ENCODE assay signal across 12 mouse cellular contexts in genomic region chr9:57419521-57420267, GRCm38 (mm10). TPM values are rescaled to one million over a fixed set of nuclear protein-coding genes. Genes with fewer than 3 reads are reported as not detected.
A peak's percentile ranks its signal among the peaks of the same experiment; 100 is the strongest.
DNase-seq lines count a peak whose midpoint lies in the region; ATAC-seq and TF ChIP-seq lines count a peak whose summit lies in the region.
"Had no signal": no experiment of that assay in that cellular context is flagged by ENCODE, and none has a peak within 500 bp of the region (broad histone marks: within the 10 kb centered on the region; RNA-seq: fewer than 3 reads in every experiment).

No protein-coding gene starts in this region.

- peaks cover 27% of the 10 kb centered on the region for H3K4me1 ChIP-seq in lung, embryonic 14.5 days (ENCODE audit: insufficient read depth)
- peaks cover 20% of the 10 kb centered on the region for H3K4me1 ChIP-seq in embryonic facial prominence, embryonic 14.5 days (ENCODE audit: control insufficient read depth, insufficient read depth, low read length)
- H3K4me1 ChIP-seq in limb, embryonic 15.5 days = peaks cover 26% of the 10 kb centered on the region

- intact Hi-C loops in heart, postnatal 10 days (cut with DNase I) = loop anchor here (5.0 kb wide), 1 partner anchor 32 kb away; no protein-coding TSS in a partner anchor

- ATAC-seq in lung, embryonic 14.5 days (ENCODE audit: insufficient read depth) = no peak
- no peak for ATAC-seq in embryonic facial prominence, embryonic 14.5 days (ENCODE audit: low read depth)
- no peak for ATAC-seq in limb, embryonic 15.5 days (ENCODE audit: insufficient number of reproducible peaks, low FRiP score, low TSS enrichment, low read depth)
- ATAC-seq: forebrain, embryonic 14.5 days had no signal

- 71% methylated on average over 16 of the region's 16 CpGs for WGBS in lung, embryonic 14.5 days
- WGBS in embryonic facial prominence, embryonic 14.5 days = 80% methylated on average over 16 of the region's 16 CpGs
- 77% methylated on average over 16 of the region's 16 CpGs for WGBS in limb, embryonic 15.5 days

- H3K27ac ChIP-seq in lung, embryonic 14.5 days (ENCODE audit: low read depth) = peak overlapping the region; percentile 93
- H3K27ac ChIP-seq in embryonic facial prominence, embryonic 14.5 days (replicated peaks; ENCODE audit: low read depth, low read length) = peak overlapping the region; percentile 87
- peak overlapping the region; percentile 88 for H3K27ac ChIP-seq in limb, embryonic 15.5 days

- no peak overlapping the region for H3K4me3 ChIP-seq in lung, embryonic 14.5 days (ENCODE audit: low read depth, low read length)
- H3K4me3 ChIP-seq in embryonic facial prominence, embryonic 14.5 days (ENCODE audit: low read depth, low read length) = no peak overlapping the region
- H3K4me3 ChIP-seq in limb, embryonic 15.5 days = no peak overlapping the region
- H3K4me3 ChIP-seq: midbrain, embryonic 15.5 days had no signal

- H3K9me3 ChIP-seq in lung, embryonic 14.5 days (ENCODE audit: low read depth, low read length) = no peaks in the 10 kb centered on the region
- no peaks in the 10 kb centered on the region for H3K9me3 ChIP-seq in embryonic facial prominence, embryonic 14.5 days (ENCODE audit: control insufficient read depth, low read length)
- H3K9me3 ChIP-seq in limb, embryonic 15.5 days = no peaks in the 10 kb centered on the region
- H3K9me3 ChIP-seq: midbrain, embryonic 15.5 days had no signal

- H3K9ac ChIP-seq in lung, embryonic 14.5 days = no peak overlapping the region; the same call in 1 of the 2 replicates
- H3K9ac ChIP-seq in embryonic facial prominence, embryonic 14.5 days (ENCODE audit: low read depth, low read length) = peak overlapping the region; percentile 34; the same call in 1 of the 2 replicates
- no peak overlapping the region for H3K9ac ChIP-seq in limb, embryonic 15.5 days
- H3K9ac ChIP-seq: midbrain, embryonic 15.5 days had no signal

- H3K4me2 ChIP-seq in lung, embryonic 14.5 days = peak overlapping the region; percentile 51
- H3K4me2 ChIP-seq in embryonic facial prominence, embryonic 14.5 days (ENCODE audit: low read depth, low read length) = no peak overlapping the region
- H3K4me2 ChIP-seq in limb, embryonic 15.5 days = 0 out of 2 replicates have a peak overlapping the region, but pooled peaks have one; percentile 33
- H3K4me2 ChIP-seq: midbrain, embryonic 15.5 days had no signal

- no peak for TF ChIP-seq CTCF in lung, embryonic 14.5 days (IDR thresholded peaks at IDR 0.05; ENCODE audit: low read depth)

- H3K36me3 ChIP-seq in lung, embryonic 14.5 days (ENCODE audit: insufficient read depth) = 0 out of 2 replicates have a peak, but pooled peaks cover 5% of the 10 kb centered on the region
- H3K36me3 ChIP-seq in embryonic facial prominence, embryonic 14.5 days (ENCODE audit: control insufficient read depth, insufficient read depth, low read length) = 0 out of 2 replicates have a peak, but pooled peaks cover 3% of the 10 kb centered on the region
- no peaks in the 10 kb centered on the region; the same call in 1 of the 2 replicates for H3K36me3 ChIP-seq in limb, embryonic 15.5 days
- H3K36me3 ChIP-seq: midbrain, embryonic 15.5 days had no signal

- peak; percentile 90 for DNase-seq in heart, adult 11 months
- DNase-seq in heart, postnatal 10 days = no peak
- no peak for DNase-seq in lung, embryonic 14.5 days
- no peak for DNase-seq in lung, postnatal 25 days (ENCODE audit: low spot score)
- no peak for DNase-seq in embryonic facial prominence, embryonic 14.5 days (ENCODE audit: low spot score)
- no peak for DNase-seq in thymus, postnatal 10 days (ENCODE audit: low spot score in 2 of 2)
- DNase-seq in left cerebral cortex, adult 18-20 months (ENCODE audit: low spot score in 2 of 2) = no peak
- DNase-seq: cerebellum, adult 11 months; right cerebral cortex, postnatal 14 days had no signal

- H3K27me3 ChIP-seq in lung, embryonic 14.5 days (ENCODE audit: insufficient read depth, low read length) = no peaks in the 10 kb centered on the region
- H3K27me3 ChIP-seq in embryonic facial prominence, embryonic 14.5 days (replicated peaks; ENCODE audit: control insufficient read depth, insufficient read depth, low read length) = no peaks in the 10 kb centered on the region
- H3K27me3 ChIP-seq in limb, embryonic 15.5 days = no peaks in the 10 kb centered on the region
- H3K27me3 ChIP-seq: midbrain, embryonic 15.5 days had no signal

RNA-seq across cellular contexts. Expression of gene Ppcdc, which starts 20.2 kb away (rescaled TPM):
- 1 to 10 TPM; 5.7 to 9.5 TPM for total RNA-seq in heart, postnatal 10 days (2021)
- polyA plus RNA-seq in lung, embryonic 14.5 days (2014; fragmentation: Nextera tagmentation; extraction: Ambion mirVana) = 22.5 and 23.7 TPM in 2 replicates
- 20.2 and 25.2 TPM in 2 replicates for polyA plus RNA-seq in embryonic facial prominence, embryonic 14.5 days (2014; fragmentation: Nextera tagmentation; extraction: Ambion mirVana)
- 23.3 and 25.5 TPM in 2 replicates for polyA plus RNA-seq in limb, embryonic 15.5 days (2015; fragmentation: Nextera tagmentation; extraction: Ambion mirVana)
- total RNA-seq in left cerebral cortex, adult 18-20 months (2021) = 10 to 100 TPM; 14.3 TPM

RNA-seq across cellular contexts. Expression of gene Scamp5, which starts 48.2 kb away (rescaled TPM):
- total RNA-seq in heart, postnatal 10 days (2021) = 1 to 10 TPM; 9.5 to 9.6 TPM
- 4.4 and 4.9 TPM in 2 replicates for polyA plus RNA-seq in lung, embryonic 14.5 days (2014; fragmentation: Nextera tagmentation; extraction: Ambion mirVana)
- 10.9 and 14.5 TPM in 2 replicates for polyA plus RNA-seq in embryonic facial prominence, embryonic 14.5 days (2014; fragmentation: Nextera tagmentation; extraction: Ambion mirVana)
- polyA plus RNA-seq in limb, embryonic 15.5 days (2015; fragmentation: Nextera tagmentation; extraction: Ambion mirVana) = 12.7 and 14.2 TPM in 2 replicates
- 100 to 1,000 TPM; 381 to 400 TPM for total RNA-seq in left cerebral cortex, adult 18-20 months (2021)
